Mouse (Mus musculus) liver, adult 2 months (tissue): Measurements from ENCODE around the gene Tmem199.

ENCODE experiments used
- CTCF ChIP-seq: fragments of 200-500 bp; IDR thresholded peaks from 2 replicates; pipeline ENCODE4 v1.5.1; 2011; ENCODE audit warnings: low read depth, low read length, control low read depth
- POLR2A ChIP-seq: fragments of 200-500 bp; IDR thresholded peaks from 2 replicates; pipeline ENCODE4 v1.6.1; 2011; ENCODE audit warnings: low read length, control low read depth; ENCODE audit not compliant: insufficient read depth; ENCODE audit errors: extremely low read depth

DNA sequence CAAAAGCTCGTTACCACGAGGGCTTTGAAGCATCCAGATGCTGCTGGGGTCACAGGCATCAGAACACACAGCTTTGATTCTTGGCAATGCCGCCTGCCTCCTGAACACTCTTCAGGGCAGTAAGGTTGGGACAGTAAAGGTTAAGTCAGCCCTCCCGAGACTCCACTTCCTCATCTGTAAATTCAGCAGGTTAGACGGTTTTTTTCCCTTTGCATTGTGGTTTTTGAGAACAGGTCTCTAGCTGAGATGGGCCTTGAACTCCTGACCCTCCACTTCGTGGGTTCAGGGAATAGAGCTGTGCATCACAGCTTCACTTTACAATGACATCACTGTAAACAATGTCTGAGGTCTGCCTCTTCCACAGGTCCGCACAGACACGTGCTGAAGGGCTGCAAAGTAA is 33.2 kb upstream of the Tmem199 start:
- TF ChIP-seq CTCF (no peak), POLR2A (no peak)
